Mouse (Mus musculus) G1E (cell line): Measurements from ENCODE around the gene B230104I21Rik. TPM values are rescaled to one million over a fixed set of nuclear protein-coding genes. Genes with fewer than 3 reads are reported as not detected.

Experiments
- ATAC-seq: 2 replicates; pipeline ENCODE4 v1.8.0; 2016; ENCODE audit warnings: mild to moderate bottlenecking; ENCODE audit not compliant: insufficient number of reproducible peaks, poor library complexity, low FRiP score, severe bottlenecking; ENCODE audit errors: extremely low read depth
- DNase-seq: peaks from one replicate; pipeline ENCODE4 v3.0.0; 2012; ENCODE audit warnings: low spot score
- H3K27me3 ChIP-seq: 2 replicates; pipeline ENCODE4 v1.6.1; 2012; ENCODE audit warnings: mild to moderate bottlenecking, low read length, inconsistent platforms; ENCODE audit not compliant: insufficient read depth
- H3K36me3 ChIP-seq: replicated peaks from 2 replicates; pipeline ENCODE3; 2012; ENCODE audit warnings: mild to moderate bottlenecking, inconsistent platforms
- H3K4me1 ChIP-seq: 2 replicates; pipeline ENCODE4 v1.6.1; 2012; ENCODE audit warnings: low read depth, low read length, inconsistent platforms, mixed read lengths; ENCODE audit not compliant: insufficient read depth
- H3K4me3 ChIP-seq: 2 replicates; pipeline ENCODE4 v1.5.1; 2012; ENCODE audit warnings: low read depth, mild to moderate bottlenecking, inconsistent platforms, low read length, moderate library complexity, mixed read lengths
- H3K9me3 ChIP-seq: replicated peaks from 2 replicates; pipeline ENCODE4 v1.6.1; 2012; ENCODE audit warnings: inconsistent platforms
- CTCF ChIP-seq: IDR thresholded peaks from 2 replicates; pipeline ENCODE4 v1.5.1; 2012; ENCODE audit warnings: low read depth, low read length, inconsistent platforms, mixed read lengths
- GATA1 ChIP-seq: IDR thresholded peaks from 2 replicates; pipeline ENCODE4 v1.6.1; 2012; ENCODE audit warnings: borderline replicate concordance, low read length, inconsistent platforms, mixed read lengths
- GATA2 ChIP-seq: IDR thresholded peaks from 2 replicates; pipeline ENCODE4 v1.6.1; 2012; ENCODE audit warnings: low read depth, low read length, inconsistent platforms, borderline replicate concordance
- POLR2AphosphoS5 ChIP-seq: IDR thresholded peaks from 2 replicates; pipeline ENCODE4 v1.6.1; 2012; ENCODE audit warnings: low read depth, low read length, inconsistent platforms; ENCODE audit not compliant: insufficient replicate concordance
- TAL1 ChIP-seq: conservative IDR thresholded peaks from 2 replicates; pipeline ENCODE4 v1.6.1; 2012; ENCODE audit warnings: low read depth, low read length, inconsistent platforms, mixed read lengths
- polyA plus RNA-seq: library from polyadenylated mRNA; stranded (reverse); fragments of >175 nt; gene quantifications from 2 replicates; pipeline ENCODE4 v1.2.3, GENCODE M21; 2012
- total RNA-seq, 2 experiments: library from RNA; stranded (forward) in 1 of 2; stranded (reverse) in 1 of 2; fragments of 200-1000 nt in 1 of 2; fragments of >200 nt in 1 of 2; fragmentation: Nextera tagmentation in 1 of 2; gene quantifications; 2 replicates each; pipeline ENCODE4 v1.2.3; 2014 to 2017

B230104I21Rik gene
- total and polyA plus RNA-seq, 3 experiments, result not detected

DNA sequence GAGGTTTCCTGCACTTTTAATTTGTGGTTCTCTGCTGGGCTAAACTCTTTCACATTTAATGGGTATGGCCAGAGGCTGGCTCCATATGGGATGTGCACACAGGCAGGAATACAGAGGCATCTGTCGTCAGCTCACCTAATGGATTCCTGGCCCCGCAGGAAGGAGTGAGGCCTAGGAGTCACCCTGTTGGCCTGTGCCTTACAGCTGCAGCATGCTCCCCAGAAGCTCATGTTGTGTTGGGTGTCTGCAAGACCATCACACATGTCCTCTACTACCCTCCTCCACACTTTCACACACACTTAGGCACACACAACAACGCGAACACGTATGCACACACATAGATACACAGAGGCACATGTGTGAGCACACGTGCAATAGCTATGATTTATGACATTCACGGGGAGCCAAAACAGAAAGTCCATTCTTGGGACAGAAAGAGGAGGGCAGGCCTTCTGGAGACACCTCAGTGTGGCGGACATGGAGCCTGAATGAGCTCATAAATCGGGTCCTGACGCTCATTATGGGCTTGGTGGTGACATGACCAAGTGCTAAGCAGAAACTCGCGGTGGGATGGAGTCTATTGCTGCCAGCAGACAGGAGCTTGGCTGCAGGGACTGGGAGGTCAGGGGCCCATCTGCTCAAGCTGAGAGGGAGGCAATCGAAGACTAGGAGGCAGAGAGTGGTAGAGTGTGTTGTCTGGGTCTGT, 35.8 kb downstream of the B230104I21Rik start:
- DNase-seq, result no peak
- no peak for TF ChIP-seq TAL1
- TF ChIP-seq CTCF, result no peak
- TF ChIP-seq POLR2AphosphoS5, result no peak
- TF ChIP-seq GATA2, result no peak
- TF ChIP-seq GATA1, result no peak

DNA sequence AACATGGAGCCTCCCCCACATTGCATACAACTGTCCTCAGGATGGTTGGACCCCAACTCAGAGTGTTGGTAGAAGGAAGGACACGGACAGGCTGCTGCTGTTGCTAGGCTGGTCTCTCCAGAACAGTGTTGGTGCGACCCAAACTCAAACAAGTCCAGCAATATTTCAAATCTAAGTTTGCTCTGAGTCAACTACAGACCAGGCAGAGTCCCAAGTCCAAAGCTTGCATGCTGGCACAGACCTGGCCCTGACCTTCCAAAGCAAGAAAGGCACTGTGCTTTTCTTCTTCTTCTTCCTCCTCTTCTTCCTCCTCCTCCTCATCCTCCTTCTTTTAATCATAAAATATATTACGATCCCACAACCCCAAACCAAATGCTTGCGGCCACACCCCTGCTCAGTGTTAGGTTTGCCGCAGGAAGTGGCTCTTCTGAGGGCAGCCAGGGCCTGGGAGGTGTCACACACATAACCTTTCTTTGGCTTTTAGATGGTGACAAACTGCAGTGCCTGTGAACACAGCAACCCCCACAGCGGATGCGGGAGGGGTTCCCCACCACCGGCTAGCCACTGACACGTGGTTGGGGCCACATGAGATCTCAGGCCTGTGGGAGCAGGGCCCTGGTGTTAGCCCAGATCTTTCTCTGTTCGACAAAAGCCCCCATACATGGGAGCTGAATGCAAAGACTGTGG, 40.2 kb downstream of the B230104I21Rik start:
- Histone ChIP-seq H3K9me3 (peaks cover 94% of the 10 kb centered on the region), H3K27me3 (no peaks in the 10 kb centered on the region), H3K4me3 (no peak overlapping the region), H3K4me1 (no peaks in the 10 kb centered on the region), H3K36me3 (no peaks in the 10 kb centered on the region)
- DNase-seq, result no peak
- no peak for ATAC-seq
- no peak for TF ChIP-seq POLR2AphosphoS5
- no peak for TF ChIP-seq TAL1
- TF ChIP-seq GATA1, result no peak
- no peak for TF ChIP-seq CTCF
- TF ChIP-seq GATA2, result no peak

More for the DNA sequence above, 35.8 kb downstream of the B230104I21Rik start:
- no peak for ATAC-seq
- Histone ChIP-seq H3K4me1 (no peaks in the 10 kb centered on the region), H3K9me3 (peaks cover 96% of the 10 kb centered on the region), H3K36me3 (no peaks in the 10 kb centered on the region), H3K4me3 (no peak overlapping the region), H3K27me3 (no peaks in the 10 kb centered on the region)

DNA sequence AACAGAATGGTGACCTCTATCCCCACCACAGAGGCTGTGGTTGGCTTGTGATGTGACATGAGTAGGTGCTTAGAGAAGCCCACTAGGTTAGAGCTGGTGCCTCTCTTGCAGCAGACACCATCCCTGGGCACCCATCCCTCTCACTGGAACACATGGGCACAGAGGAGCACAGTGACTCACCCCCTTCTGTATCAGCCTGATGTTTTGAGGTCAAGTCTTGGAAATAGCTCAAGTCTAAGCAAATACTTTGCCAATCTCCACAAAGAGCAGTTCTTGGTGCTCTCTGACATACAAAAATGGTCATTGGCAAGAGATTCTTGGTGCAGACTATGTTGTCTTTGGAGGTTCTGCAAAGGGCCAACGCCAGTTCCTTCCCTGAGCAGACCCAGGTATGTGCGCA, 42.9 kb downstream of the B230104I21Rik start:
- peaks cover 94% of the 10 kb centered on the region for H3K9me3 ChIP-seq
- no peak overlapping the region for H3K4me3 ChIP-seq
- no peaks in the 10 kb centered on the region for H3K27me3 ChIP-seq
- DNase-seq (no peak), ATAC-seq (no peak)
- no peaks in the 10 kb centered on the region for H3K36me3 ChIP-seq
- no peaks in the 10 kb centered on the region for H3K4me1 ChIP-seq
- TF ChIP-seq CTCF (no peak), GATA2 (no peak), GATA1 (no peak), POLR2AphosphoS5 (no peak), TAL1 (no peak)

DNA sequence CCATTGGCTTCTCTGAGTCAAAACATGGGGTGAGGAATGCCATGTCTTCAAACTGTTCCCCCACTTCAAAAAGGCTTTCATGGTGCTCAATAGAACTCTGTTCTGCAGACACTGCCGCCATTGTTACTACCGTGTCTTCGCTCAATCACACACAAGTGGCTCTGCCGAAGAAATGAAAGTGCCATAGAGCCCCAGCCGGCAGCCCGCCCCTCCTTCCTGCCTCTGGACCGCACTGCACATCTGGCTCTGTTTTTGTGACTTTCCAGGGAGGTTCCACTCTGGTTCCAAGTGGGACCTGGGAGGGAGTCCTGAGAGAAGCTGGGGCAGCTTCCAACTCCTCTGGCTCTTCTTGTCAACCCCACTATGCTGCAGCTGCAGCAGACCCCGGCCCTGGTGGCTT, 49.3 kb downstream of the B230104I21Rik start:
- H3K36me3 ChIP-seq, result no peaks in the 10 kb centered on the region
- no peak for ATAC-seq
- no peaks in the 10 kb centered on the region for H3K4me1 ChIP-seq
- DNase-seq, result no peak
- peaks cover 96% of the 10 kb centered on the region for H3K9me3 ChIP-seq
- no peaks in the 10 kb centered on the region for H3K27me3 ChIP-seq
- no peak for TF ChIP-seq GATA2
- TF ChIP-seq TAL1, result no peak
- no peak for TF ChIP-seq CTCF
- TF ChIP-seq GATA1, result no peak
- no peak for TF ChIP-seq POLR2AphosphoS5
- no peak overlapping the region for H3K4me3 ChIP-seq

DNA sequence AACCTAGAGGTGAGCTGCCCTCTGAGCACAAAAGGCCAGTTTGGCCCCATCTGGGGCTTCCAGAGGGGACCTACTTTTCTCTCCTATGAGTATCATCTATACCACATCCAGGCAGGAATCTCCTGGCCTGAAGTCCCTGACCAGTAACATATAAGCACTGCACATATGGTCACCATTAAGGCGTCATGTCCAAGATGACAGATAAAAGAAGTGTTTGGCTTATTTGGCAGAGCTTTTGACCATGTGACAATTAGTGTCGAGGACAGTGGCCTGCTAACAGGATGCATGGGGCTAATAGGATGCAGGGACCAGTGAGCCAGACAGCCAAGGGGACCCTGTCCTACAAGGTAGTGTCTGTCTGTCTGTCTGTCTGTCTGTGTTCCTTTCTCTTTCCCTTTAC, 50.0 kb downstream of the B230104I21Rik start:
- DNase-seq (no peak), ATAC-seq (no peak)
- no peaks in the 10 kb centered on the region for H3K36me3 ChIP-seq
- H3K9me3 ChIP-seq, result peaks cover 98% of the 10 kb centered on the region
- TF ChIP-seq GATA1 (no peak), POLR2AphosphoS5 (no peak), GATA2 (no peak), CTCF (no peak), TAL1 (no peak)
- no peaks in the 10 kb centered on the region for H3K27me3 ChIP-seq
- H3K4me1 ChIP-seq, result no peaks in the 10 kb centered on the region
- H3K4me3 ChIP-seq, result no peak overlapping the region

DNA sequence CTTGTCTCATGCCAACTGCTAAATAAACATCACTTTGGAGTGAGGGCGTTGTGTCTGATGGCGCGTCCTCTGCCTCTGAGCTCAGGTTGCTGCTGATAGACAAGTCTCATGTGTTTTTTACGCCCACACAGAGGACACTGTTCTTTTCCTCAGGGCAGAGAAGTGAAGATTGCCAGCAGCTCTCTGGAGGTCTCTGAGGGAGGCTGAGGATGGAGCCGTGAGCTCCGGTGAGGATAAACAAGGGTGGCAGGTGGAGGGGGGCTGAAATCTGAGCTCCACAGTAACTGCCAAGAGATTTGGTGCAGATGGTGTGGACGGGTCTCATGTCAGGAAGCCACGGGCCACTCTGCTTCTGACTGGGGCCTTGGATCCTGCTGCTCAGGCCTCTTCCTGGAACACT, 50.9 kb downstream of the B230104I21Rik start:
- H3K9me3 ChIP-seq, result peaks cover 98% of the 10 kb centered on the region
- no peak overlapping the region for H3K4me3 ChIP-seq
- H3K4me1 ChIP-seq, result no peaks in the 10 kb centered on the region
- no peak for DNase-seq
- no peaks in the 10 kb centered on the region for H3K36me3 ChIP-seq
- H3K27me3 ChIP-seq, result no peaks in the 10 kb centered on the region
- ATAC-seq, result no peak
- TF ChIP-seq TAL1, result no peak
- TF ChIP-seq POLR2AphosphoS5, result no peak
- TF ChIP-seq CTCF, result no peak
- no peak for TF ChIP-seq GATA1
- no peak for TF ChIP-seq GATA2
